Mouse (Mus musculus) T-cell, adult 2 months (primary cell): ENCODE data around the gene Proser2.

ENCODE experiments used
- DNase-seq: peaks from one replicate; pipeline ENCODE4 v3.0.0; 2022; ENCODE audit warnings: low spot score

The Proser2 gene

GRCm38 (mm10) chr2:6071598-6072440 is 58.2 kb downstream of the Proser2 start:
- DNase-seq = no peak

- DNase-seq = no peak
Observed at GRCm38 (mm10) chr2:6070925-6071324, 59.1 kb downstream of the Proser2 start.

- DNase-seq = no peak
Observed at GRCm38 (mm10) chr2:6067341-6067740, 62.7 kb downstream of the Proser2 start.

GRCm38 (mm10) chr2:6060071-6060804 is 69.8 kb downstream of the Proser2 start:
- DNase-seq = no peak

GRCm38 (mm10) chr2:6059291-6059690 is 70.7 kb downstream of the Proser2 start:
- no peak for DNase-seq

- no peak for DNase-seq
Observed at GRCm38 (mm10) chr2:6056518-6056917, 73.5 kb downstream of the Proser2 start.

- no peak for DNase-seq
Observed at GRCm38 (mm10) chr2:6055466-6055865, 74.5 kb downstream of the Proser2 start.

- DNase-seq = no peak
Observed at GRCm38 (mm10) chr2:6049018-6049417, 81.0 kb downstream of the Proser2 start.

- no peak for DNase-seq
Observed at GRCm38 (mm10) chr2:6048570-6048969, 81.4 kb downstream of the Proser2 start.
